Mouse (Mus musculus) left cerebral cortex, adult 6 months (tissue): ENCODE measurements around the gene Dpagt1. TPM values are rescaled to one million over a fixed set of nuclear protein-coding genes. Genes with fewer than 3 reads are reported as not detected.

Experiments
- long read RNA-seq, 2 experiments: library from polyadenylated mRNA; unstranded; transcript quantifications; one replicate each; pipeline ENCODE4 v2.0.0; 2019 to 2020
- polyA plus RNA-seq: library from polyadenylated mRNA; unstranded; fragments of <200 nt; fragmentation: Nextera tagmentation; gene quantifications from 2 replicates; pipeline ENCODE4 v1.2.3, GENCODE M21; 2021

Gene Dpagt1
- 8.7 and 14.8 TPM in 2 replicates for polyA plus RNA-seq
- long read RNA-seq, experiment 1, transcript Dpagt1-201 (9 exons, 2,205 nt), result major isoform, 8 of 13 reads
- long read RNA-seq, experiment 1, partial matches to known transcripts, result 3 of 13 reads
- long read RNA-seq, experiment 1, other reads (novel, unspliced or antisense), result 2 of 13 reads
- long read RNA-seq, experiment 2, partial matches to known transcripts, result 2 of 6 reads
- long read RNA-seq, experiment 2, other reads (novel, unspliced or antisense), result 1 of 6 reads

DNA sequence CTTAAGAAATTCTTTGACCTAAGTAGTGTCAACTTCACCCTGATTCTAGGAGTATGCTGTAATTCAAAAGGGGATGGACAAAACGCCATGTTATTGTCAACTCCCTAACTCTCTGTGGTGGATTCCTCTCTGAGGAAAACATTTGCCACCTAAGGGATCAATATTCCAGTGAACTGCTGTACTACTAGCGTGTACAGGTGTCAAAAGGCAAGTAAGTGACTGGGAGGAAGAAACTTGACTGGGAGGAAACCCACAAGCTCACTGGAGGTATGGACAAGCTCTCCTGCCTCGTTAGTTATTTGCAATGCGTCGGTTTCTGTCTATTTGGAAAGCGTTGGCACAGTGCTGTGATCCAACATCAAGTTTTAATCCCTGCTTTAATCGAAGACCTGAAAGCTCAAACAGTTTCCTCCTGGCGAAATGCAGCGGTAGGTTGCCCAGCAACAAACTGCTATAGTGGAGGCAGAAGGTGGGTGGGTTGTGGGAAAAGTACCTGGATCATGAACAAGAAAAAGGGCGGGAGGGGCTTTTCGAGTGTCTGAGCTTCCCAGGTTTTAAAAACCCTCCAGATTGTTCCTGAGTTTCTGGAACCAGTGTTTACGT lies at the start of gene Dpagt1:
TSS of gene Dpagt1 (plus strand) at position 252 of the 603 bp plus-strand sequence.

GRCm38 (mm10) chr9:44288076-44288958 lies 37.5 kb upstream of the Dpagt1 start, which contains the start of gene Abcg4:
Abcg4 (minus strand) TSS chr9:44288615.

DNA sequence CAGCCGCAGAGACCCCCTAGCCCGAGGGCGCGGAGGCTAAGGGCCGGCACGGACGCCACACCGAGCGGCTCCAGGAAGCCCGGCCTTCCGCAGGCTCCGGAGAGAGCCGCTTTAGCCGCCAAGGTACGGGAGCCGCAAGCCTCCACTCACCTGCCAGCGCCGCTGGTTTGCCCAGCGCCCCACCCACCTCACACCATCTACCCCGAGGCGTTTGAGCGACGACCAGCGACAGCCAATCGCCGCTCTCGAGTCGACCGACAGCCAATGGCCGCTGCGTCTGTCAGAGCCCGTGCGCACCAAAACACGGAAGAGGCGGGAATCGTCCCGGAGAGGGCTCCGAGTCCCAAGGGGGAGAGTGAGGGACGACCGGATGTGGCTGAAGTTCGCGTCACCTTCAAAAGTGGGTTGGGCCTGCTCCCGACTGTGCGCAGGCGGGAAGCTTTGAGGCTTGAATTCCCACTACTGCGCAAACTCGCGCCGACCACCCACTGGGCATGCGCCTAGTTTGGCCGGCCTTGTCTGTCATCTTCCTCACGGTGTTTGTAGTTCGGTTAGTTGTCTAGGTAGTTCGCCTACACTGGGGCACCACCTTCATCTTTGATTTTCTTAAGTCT lies 20.2 kb upstream of the Dpagt1 start, which contains the start of gene Hinfp:
TSS of gene Hinfp (minus strand) at position 206 of the 614 bp plus-strand sequence.

GRCm38 (mm10) chr9:44319887-44320798 lies 5.7 kb upstream of the Dpagt1 start, which contains the start of gene C2cd2l:
C2cd2l (minus strand) TSS chr9:44320285.

DNA sequence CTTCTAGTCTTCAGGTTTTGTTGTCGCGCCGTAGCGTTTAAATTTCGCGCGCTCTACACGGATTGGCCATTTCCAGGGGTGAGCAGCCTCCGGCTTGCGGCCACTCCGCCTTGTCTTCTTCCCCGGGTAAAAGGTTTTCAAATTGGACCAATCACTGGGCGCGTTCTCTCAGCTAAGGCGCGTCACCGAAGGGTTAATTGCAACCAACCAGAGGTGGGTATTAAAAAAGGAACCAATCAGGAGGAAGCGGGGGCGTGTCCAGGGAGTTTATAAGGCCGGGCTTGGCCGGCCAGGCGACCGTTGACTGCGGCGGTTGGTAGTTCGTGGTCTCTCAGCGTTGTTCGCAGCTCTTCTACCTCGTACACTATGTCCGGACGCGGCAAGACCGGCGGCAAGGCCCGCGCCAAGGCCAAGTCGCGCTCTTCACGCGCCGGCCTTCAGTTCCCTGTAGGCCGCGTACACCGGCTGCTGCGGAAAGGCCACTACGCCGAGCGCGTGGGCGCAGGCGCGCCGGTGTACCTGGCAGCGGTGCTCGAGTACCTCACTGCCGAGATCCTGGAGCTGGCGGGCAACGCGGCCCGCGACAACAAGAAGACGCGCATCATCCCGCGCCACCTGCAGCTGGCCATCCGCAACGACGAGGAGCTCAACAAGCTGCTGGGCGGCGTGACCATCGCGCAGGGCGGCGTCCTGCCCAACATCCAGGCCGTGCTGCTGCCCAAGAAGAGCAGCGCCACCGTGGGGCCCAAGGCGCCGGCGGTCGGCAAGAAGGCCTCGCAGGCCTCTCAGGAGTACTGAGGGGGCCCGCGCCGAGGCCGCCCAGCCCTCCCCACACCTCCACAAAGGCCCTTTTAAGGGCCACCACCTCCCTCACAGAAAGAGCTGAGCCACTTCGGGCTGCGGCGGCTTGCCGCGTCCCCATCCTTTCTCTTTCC lies 8.8 kb downstream of the Dpagt1 start, which contains the start of gene H2afx:
TSS of gene H2afx (plus strand) at position 299 of the 935 bp plus-strand sequence.

DNA sequence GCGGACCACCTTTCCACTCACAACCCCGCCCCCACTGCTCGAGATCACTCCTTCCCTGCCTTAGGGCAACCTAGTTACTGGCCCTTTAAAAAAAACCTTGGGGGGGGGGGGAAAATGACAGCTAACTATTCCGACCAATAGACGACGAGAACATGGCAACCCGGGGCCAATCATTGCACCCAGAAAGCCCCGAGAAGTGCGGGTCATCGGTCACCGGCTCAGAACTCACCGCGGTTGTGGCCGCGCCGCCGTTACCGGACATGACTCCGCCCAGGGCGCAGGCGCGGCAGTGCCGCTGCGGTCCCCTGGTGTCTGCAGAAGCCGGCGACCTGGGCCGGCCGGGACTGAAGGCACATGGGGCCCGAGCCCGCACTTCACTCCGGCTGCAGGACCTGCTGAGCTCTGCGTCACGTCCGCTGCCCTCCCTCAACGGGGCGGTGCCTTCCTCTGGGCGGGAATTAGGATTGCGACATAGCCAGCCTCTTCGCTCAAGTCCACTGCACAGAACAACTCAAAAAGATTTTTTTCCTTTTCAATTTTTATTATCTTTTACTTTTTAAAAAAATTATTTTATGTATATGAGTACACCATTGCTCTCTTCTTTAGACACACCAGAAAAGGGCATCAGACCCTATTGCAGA lies 18.1 kb downstream of the Dpagt1 start, which contains the start of gene Hmbs:
TSS of gene Hmbs (minus strand) at position 448 of the 641 bp plus-strand sequence.

GRCm38 (mm10) chr9:44361190-44361917 lies 35.5 kb downstream of the Dpagt1 start, which contains the start of gene Vps11:
Vps11 (minus strand) TSS chr9:44361670.

GRCm38 (mm10) chr9:44379054-44379834 lies 53.4 kb downstream of the Dpagt1 start, which contains the start of gene Hyou1:
Hyou1 (plus strand) TSS chr9:44379490.

Other genes with a start within 250 kb of the Dpagt1 start
- 0.04 and 0.09 TPM in 2 replicates for gene Mfrp, start 224.3 kb upstream of the Dpagt1 start, polyA plus RNA-seq
- 25.1 and 31.8 TPM in 2 replicates for gene C1qtnf5, start 218.8 kb upstream of the Dpagt1 start, polyA plus RNA-seq
- gene Gm49380, start 212.5 kb upstream of the Dpagt1 start, polyA plus RNA-seq, result 0.18 and 0.23 TPM in 2 replicates
- gene Rnf26, start 212.5 kb upstream of the Dpagt1 start, polyA plus RNA-seq, result 9.9 and 25.8 TPM in 2 replicates
- 3.0 and 4.2 TPM in 2 replicates for gene Mcam, start 191.6 kb upstream of the Dpagt1 start, polyA plus RNA-seq
- 8.2 and 8.3 TPM in 2 replicates for gene Cbl, start 92.0 kb upstream of the Dpagt1 start, polyA plus RNA-seq
- gene Ccdc153, start 85.3 kb upstream of the Dpagt1 start, polyA plus RNA-seq, result 5.5 and 6.3 TPM in 2 replicates
- gene Pdzd3, start 74.5 kb upstream of the Dpagt1 start, polyA plus RNA-seq, result 0.29 and 0.55 TPM in 2 replicates
- gene Nlrx1, start 57.4 kb upstream of the Dpagt1 start, polyA plus RNA-seq, result 3.7 and 6.2 TPM in 2 replicates
- gene Abcg4, start 37.4 kb upstream of the Dpagt1 start, polyA plus RNA-seq, result 16.5 and 27.8 TPM in 2 replicates
- 3.3 and 4.6 TPM in 2 replicates for gene Hinfp, start 20.3 kb upstream of the Dpagt1 start, polyA plus RNA-seq
- 18.2 and 67.4 TPM in 2 replicates for gene C2cd2l, start 5.7 kb upstream of the Dpagt1 start, polyA plus RNA-seq
- 41.4 and 74.1 TPM in 2 replicates for gene H2afx, start 8.7 kb downstream of the Dpagt1 start, polyA plus RNA-seq
- 26.9 and 35.2 TPM in 2 replicates for gene Hmbs, start 18.2 kb downstream of the Dpagt1 start, polyA plus RNA-seq
- gene Vps11, start 35.7 kb downstream of the Dpagt1 start, polyA plus RNA-seq, result 40.5 and 45.1 TPM in 2 replicates
- 15.2 and 19.6 TPM in 2 replicates for gene Hyou1, start 53.5 kb downstream of the Dpagt1 start, polyA plus RNA-seq
- 21.9 and 23.6 TPM in 2 replicates for gene Slc37a4, start 70.8 kb downstream of the Dpagt1 start, polyA plus RNA-seq
- 1,852 and 1,982 TPM in 2 replicates for gene Rps25, start 81.1 kb downstream of the Dpagt1 start, polyA plus RNA-seq
- 159 and 195 TPM in 2 replicates for gene Trappc4, start 81.6 kb downstream of the Dpagt1 start, polyA plus RNA-seq
- 5.6 and 7.5 TPM in 2 replicates for gene Ccdc84, start 92.5 kb downstream of the Dpagt1 start, polyA plus RNA-seq
- not detected in 2 replicates for gene Foxr1, start 115.1 kb downstream of the Dpagt1 start, polyA plus RNA-seq
- not detected in 2 replicates for gene Upk2, start 129.0 kb downstream of the Dpagt1 start, polyA plus RNA-seq
- 3.7 and 5.7 TPM in 2 replicates for gene Bcl9l, start 156.8 kb downstream of the Dpagt1 start, polyA plus RNA-seq
- gene Cxcr5, start 235.9 kb downstream of the Dpagt1 start, polyA plus RNA-seq, result not detected in 2 replicates